Mouse (Mus musculus): ENCODE results near the gene Gm45062. TPM values are rescaled to one million over a fixed set of nuclear protein-coding genes. Genes with fewer than 3 reads are reported as not detected.

The Gm45062 gene
- polyA plus RNA-seq, 1 experiment, result 0.58 TPM

DNA sequence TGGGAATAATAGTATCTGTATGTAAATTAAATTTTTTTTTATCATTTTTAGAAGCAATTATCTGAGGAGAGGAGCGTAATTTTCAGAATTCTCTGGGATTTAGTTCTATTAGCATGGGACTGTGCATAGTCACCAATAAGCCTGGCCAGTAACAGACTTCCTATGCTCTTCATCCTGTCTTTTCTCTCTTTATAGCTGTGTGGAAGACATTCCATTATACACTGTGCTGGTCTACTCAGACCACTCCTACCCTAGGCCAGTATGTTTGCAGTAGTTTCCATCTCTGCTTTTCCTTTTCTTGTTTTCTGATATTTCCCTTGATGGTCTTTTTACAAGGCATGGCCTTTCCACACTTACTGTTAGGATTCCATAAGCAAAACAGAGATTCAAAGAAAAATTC is 74.1 kb downstream of the Gm45062 start:
- Histone ChIP-seq H3K36me3 (ENCODE audit: control insufficient read depth, insufficient read depth, low read length) (no peaks in the 10 kb centered on the region), H3K27ac (ENCODE audit: control insufficient read depth, insufficient read depth, low read length) (no peak overlapping the region), H3K27me3 (ENCODE audit: control insufficient read depth, insufficient read depth, low read length) (no peaks in the 10 kb centered on the region), H3K4me1 (replicated peaks; ENCODE audit: control insufficient read depth, insufficient read depth, low read length) (peaks cover 2% of the 10 kb centered on the region; the same call in 1 of the 2 replicates), H3K4me3 (ENCODE audit: control insufficient read depth, insufficient read depth, low read length) (no peak overlapping the region)
- no peak for TF ChIP-seq CTCF (IDR thresholded peaks at IDR 0.05; ENCODE audit: borderline replicate concordance, control insufficient read depth, extremely low read depth, insufficient read depth, low read length, poor library complexity)
- TF ChIP-seq POLR2A (IDR thresholded peaks at IDR 0.05; ENCODE audit: control insufficient read depth, extremely low read depth, insufficient read depth, low read length, poor library complexity), result no peak
- WGBS, result 100% methylated on average over 1 of the region's 1 CpGs
- no peak for DNase-seq

DNA sequence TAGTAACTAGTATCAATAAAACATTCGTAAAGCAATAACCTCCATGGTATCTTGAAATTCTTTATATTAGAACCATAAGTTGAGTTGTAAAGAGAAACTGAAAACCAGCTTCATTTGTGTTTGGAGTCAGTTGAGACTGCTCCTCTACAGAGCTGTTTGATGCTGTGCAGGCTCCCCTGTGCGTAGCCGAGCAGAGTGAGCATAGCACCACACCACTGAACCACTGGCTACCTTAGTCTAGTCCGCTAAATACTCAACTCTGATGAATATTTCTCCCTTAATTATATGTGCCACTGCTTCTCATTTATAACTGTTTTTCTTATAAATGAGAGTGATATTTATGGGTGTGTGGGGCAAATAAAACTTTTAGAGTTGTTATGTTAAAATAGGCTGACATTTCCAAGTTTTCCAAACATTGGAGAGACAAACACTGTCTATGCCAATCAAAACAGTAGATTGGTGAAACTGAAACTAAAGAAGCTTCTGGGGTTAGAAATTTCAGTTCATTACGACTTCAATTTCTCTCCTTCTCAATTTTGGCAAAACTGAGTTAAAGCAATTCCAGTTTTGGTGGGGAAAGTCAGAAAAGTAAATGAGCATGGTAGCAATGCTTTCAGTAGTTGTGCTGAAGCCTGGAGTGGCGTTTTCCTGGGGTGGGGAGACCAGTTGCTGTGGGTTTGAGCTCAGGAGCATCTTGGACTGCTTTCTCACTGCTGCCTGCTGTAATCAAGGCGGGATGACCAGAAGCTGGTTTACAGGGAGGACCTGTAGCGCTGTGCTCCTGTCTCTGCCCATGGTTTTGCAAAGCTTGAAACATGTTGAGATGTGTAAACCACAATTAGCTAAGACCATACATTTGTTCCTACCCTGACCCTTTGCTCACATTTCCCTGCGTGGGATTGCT is 77.5 kb downstream of the Gm45062 start:
- peaks cover 2% of the 10 kb centered on the region; the same call in 1 of the 2 replicates for H3K4me1 ChIP-seq (replicated peaks; ENCODE audit: control insufficient read depth, insufficient read depth, low read length)
- no peak overlapping the region for H3K27ac ChIP-seq (ENCODE audit: control insufficient read depth, insufficient read depth, low read length)
- H3K36me3 ChIP-seq (ENCODE audit: control insufficient read depth, insufficient read depth, low read length), result no peaks in the 10 kb centered on the region
- no peaks in the 10 kb centered on the region for H3K27me3 ChIP-seq (ENCODE audit: control insufficient read depth, insufficient read depth, low read length)
- no peak for DNase-seq
- WGBS, result 88% methylated on average over 9 of the region's 9 CpGs
- no peak overlapping the region for H3K4me3 ChIP-seq (ENCODE audit: control insufficient read depth, insufficient read depth, low read length)
- TF ChIP-seq POLR2A (IDR thresholded peaks at IDR 0.05; ENCODE audit: control insufficient read depth, extremely low read depth, insufficient read depth, low read length, poor library complexity) (no peak), CTCF (IDR thresholded peaks at IDR 0.05; ENCODE audit: borderline replicate concordance, control insufficient read depth, extremely low read depth, insufficient read depth, low read length, poor library complexity) (no peak)

DNA sequence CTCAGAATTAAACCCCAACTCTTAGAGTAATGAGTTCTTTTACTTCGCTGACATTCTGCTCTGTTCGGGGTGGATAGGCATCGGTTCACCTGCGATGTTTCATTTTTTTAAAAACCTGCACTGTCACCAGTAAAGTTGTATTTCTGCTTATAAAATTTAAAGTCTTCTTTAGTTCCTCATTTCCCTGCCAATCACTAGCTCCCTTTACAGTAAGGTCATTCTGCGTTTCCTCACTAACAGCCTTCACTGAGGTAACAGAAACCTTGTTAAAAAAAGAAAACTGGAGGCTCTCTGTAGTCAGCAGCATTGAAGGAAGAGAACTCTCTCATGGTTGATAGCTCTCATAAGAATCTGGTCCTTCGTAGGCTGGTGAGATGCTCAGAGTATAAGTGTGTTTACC is 80.2 kb downstream of the Gm45062 start:
- H3K4me3 ChIP-seq (ENCODE audit: control insufficient read depth, insufficient read depth, low read length), result no peak overlapping the region
- H3K36me3 ChIP-seq (ENCODE audit: control insufficient read depth, insufficient read depth, low read length), result no peaks in the 10 kb centered on the region
- H3K4me1 ChIP-seq (replicated peaks; ENCODE audit: control insufficient read depth, insufficient read depth, low read length), result peaks cover 2% of the 10 kb centered on the region; the same call in 1 of the 2 replicates
- WGBS, result 30% methylated on average over 6 of the region's 6 CpGs
- TF ChIP-seq POLR2A (IDR thresholded peaks at IDR 0.05; ENCODE audit: control insufficient read depth, extremely low read depth, insufficient read depth, low read length, poor library complexity), result no peak
- no peak for TF ChIP-seq CTCF (IDR thresholded peaks at IDR 0.05; ENCODE audit: borderline replicate concordance, control insufficient read depth, extremely low read depth, insufficient read depth, low read length, poor library complexity)
- no peaks in the 10 kb centered on the region for H3K27me3 ChIP-seq (ENCODE audit: control insufficient read depth, insufficient read depth, low read length)
- no peak for DNase-seq
- H3K27ac ChIP-seq (ENCODE audit: control insufficient read depth, insufficient read depth, low read length), result no peak overlapping the region

DNA sequence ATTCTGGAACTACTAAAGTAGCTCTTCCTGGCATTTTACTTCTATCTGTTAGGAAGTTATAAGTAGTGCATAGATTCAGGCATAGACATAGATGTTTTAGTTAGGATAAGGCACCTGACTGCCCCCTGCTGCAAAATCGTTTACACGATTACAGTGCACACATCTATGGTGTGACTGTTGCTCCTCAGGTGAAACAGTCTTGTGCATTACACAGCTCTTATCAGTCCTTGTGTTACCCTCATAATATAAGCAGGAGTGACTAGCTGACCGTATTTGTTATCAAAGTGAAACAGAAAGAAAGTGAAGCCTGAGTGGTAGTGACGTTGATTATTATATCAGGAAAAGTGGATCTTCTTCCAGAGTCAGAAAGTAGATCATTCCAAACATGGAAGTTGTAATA is 84.0 kb downstream of the Gm45062 start:
- DNase-seq, result no peak
- H3K4me3 ChIP-seq (ENCODE audit: control insufficient read depth, insufficient read depth, low read length), result no peak overlapping the region
- no peaks in the 10 kb centered on the region for H3K36me3 ChIP-seq (ENCODE audit: control insufficient read depth, insufficient read depth, low read length)
- 95% methylated on average over 4 of the region's 4 CpGs for WGBS
- H3K27me3 ChIP-seq (ENCODE audit: control insufficient read depth, insufficient read depth, low read length), result no peaks in the 10 kb centered on the region
- H3K27ac ChIP-seq (ENCODE audit: control insufficient read depth, insufficient read depth, low read length), result no peak overlapping the region
- TF ChIP-seq CTCF (IDR thresholded peaks at IDR 0.05; ENCODE audit: borderline replicate concordance, control insufficient read depth, extremely low read depth, insufficient read depth, low read length, poor library complexity), result no peak
- TF ChIP-seq POLR2A (IDR thresholded peaks at IDR 0.05; ENCODE audit: control insufficient read depth, extremely low read depth, insufficient read depth, low read length, poor library complexity), result no peak
- no peaks in the 10 kb centered on the region for H3K4me1 ChIP-seq (replicated peaks; ENCODE audit: control insufficient read depth, insufficient read depth, low read length)

DNA sequence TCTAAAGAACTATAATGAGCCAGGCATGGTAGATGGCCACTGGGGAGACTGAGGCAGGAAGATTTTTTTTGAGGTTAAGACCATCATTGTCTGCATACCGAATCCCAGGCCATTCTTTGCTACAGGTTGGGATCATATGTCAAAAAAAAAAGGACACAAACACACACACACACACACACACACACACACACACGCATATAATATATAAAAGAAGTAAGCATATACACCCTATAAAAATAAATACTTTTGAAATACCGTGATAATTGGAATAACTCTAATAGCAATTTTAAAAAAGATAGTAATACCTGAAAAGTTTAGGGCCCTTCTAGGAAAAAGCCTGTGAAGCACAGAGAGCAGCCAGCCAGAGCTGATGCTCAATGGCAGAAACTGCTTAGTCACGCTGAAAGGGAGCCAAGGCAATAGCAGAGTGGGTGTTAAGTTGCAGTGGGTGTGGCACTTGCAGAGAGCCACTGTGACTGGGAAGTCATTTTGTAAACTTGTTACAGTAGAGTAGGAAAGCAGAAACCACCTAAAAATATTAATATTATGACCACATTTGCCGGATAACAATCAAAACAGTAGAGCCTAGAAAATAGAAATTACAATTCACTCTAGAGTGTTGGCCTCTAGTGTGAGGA is 86.1 kb downstream of the Gm45062 start:
- TF ChIP-seq CTCF (IDR thresholded peaks at IDR 0.05; ENCODE audit: borderline replicate concordance, control insufficient read depth, extremely low read depth, insufficient read depth, low read length, poor library complexity), result no peak
- no peak for TF ChIP-seq POLR2A (IDR thresholded peaks at IDR 0.05; ENCODE audit: control insufficient read depth, extremely low read depth, insufficient read depth, low read length, poor library complexity)
- H3K36me3 ChIP-seq (ENCODE audit: control insufficient read depth, insufficient read depth, low read length), result no peaks in the 10 kb centered on the region
- no peak overlapping the region for H3K27ac ChIP-seq (ENCODE audit: control insufficient read depth, insufficient read depth, low read length)
- DNase-seq, result no peak
- WGBS, result 73% methylated on average over 5 of the region's 5 CpGs
- no peak overlapping the region for H3K4me3 ChIP-seq (ENCODE audit: control insufficient read depth, insufficient read depth, low read length)
- no peaks in the 10 kb centered on the region for H3K27me3 ChIP-seq (ENCODE audit: control insufficient read depth, insufficient read depth, low read length)
- no peaks in the 10 kb centered on the region for H3K4me1 ChIP-seq (replicated peaks; ENCODE audit: control insufficient read depth, insufficient read depth, low read length)

DNA sequence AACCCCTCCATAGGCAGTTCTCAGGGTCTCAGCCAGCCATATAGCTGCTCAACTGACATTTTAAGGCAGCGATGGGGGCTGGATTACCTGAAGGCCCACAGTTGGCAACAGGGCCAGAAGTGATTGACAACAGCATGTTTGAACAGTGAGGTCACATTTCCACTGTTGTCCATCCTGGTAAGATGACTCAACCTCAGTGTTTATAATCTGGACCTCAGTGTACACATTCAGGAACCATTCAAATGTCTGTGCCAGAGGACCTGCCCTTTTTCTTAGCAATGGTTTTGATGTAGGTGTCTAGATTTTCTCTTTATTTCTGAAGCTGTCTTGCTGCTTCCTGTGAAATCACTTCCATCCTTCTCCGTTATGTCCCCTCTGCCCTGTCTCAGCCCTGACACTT is 87.9 kb downstream of the Gm45062 start:
- DNase-seq, result no peak
- WGBS, result 96% methylated on average over 2 of the region's 2 CpGs
- no peak overlapping the region for H3K27ac ChIP-seq (ENCODE audit: control insufficient read depth, insufficient read depth, low read length)
- TF ChIP-seq CTCF (IDR thresholded peaks at IDR 0.05; ENCODE audit: borderline replicate concordance, control insufficient read depth, extremely low read depth, insufficient read depth, low read length, poor library complexity), result no peak
- no peak for TF ChIP-seq POLR2A (IDR thresholded peaks at IDR 0.05; ENCODE audit: control insufficient read depth, extremely low read depth, insufficient read depth, low read length, poor library complexity)
- H3K36me3 ChIP-seq (ENCODE audit: control insufficient read depth, insufficient read depth, low read length), result no peaks in the 10 kb centered on the region
- H3K27me3 ChIP-seq (ENCODE audit: control insufficient read depth, insufficient read depth, low read length), result no peaks in the 10 kb centered on the region
- peaks cover 5% of the 10 kb centered on the region for H3K4me1 ChIP-seq (replicated peaks; ENCODE audit: control insufficient read depth, insufficient read depth, low read length)
- H3K4me3 ChIP-seq (ENCODE audit: control insufficient read depth, insufficient read depth, low read length), result no peak overlapping the region

Data from thymus, adult 2 months (tissue).